Mouse (Mus musculus) heart, adult 2 months (tissue): Measurements from ENCODE around the gene Ctsa.

ENCODE experiments used
- CTCF ChIP-seq: fragments of 200-600 bp; IDR thresholded peaks from 2 replicates; pipeline ENCODE4 v1.8.1; 2022; ENCODE audit warnings: antibody characterized with exemption, mild to moderate bottlenecking, moderate library complexity
- EP300 ChIP-seq: fragments of 200-500 bp; IDR thresholded peaks from 2 replicates; pipeline ENCODE4 v1.6.1; 2011; ENCODE audit warnings: low read depth, low read length, control low read depth; ENCODE audit not compliant: insufficient read depth
- POLR2A ChIP-seq: fragments of 200-500 bp; IDR thresholded peaks from 2 replicates; pipeline ENCODE4 v1.6.1; 2011; ENCODE audit warnings: mild to moderate bottlenecking, low read depth, low read length, control low read depth; ENCODE audit not compliant: insufficient read depth

DNA sequence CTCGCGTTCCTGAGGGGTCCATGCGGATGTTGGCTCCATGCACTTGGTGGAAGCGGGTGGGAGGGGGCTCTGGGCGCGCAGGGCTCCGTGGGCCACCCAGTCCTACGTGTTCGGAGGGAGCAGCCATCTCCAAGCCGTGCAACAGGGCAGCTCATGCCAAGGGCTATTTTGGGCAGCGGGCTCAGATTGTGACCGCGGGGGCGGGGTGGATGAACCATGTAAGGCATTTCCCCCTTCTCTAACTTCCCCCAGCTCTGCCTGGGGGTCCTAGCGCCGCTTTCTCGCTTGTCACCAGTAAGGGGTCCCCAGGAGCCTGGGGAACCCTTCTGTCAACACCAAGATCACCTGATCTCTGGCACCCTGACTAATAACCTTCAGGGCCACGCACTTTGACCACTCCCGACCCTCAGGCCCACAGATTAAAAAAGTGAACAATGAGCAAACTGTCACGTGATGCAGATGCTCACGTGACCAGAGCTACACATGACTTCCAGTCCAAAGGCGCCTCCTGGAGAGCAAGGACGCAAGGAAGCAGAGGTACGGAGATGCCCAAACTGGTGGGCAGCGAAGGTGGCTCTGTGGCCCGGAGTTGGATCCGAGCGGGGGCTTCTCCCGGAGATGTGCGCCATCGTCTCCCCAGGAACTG is 764 bp downstream of the Ctsa start, which contains the start of gene Neurl2:
- peak; percentile 32; the same call in 1 of the 2 replicates for TF ChIP-seq CTCF
- TF ChIP-seq EP300: peak; percentile 77; the same call in 1 of the 2 replicates
- TF ChIP-seq POLR2A: peak; percentile 90
